Mouse (Mus musculus) urinary bladder, postnatal 14 days (tissue): Measurements from ENCODE around the gene H2afv.
"Not testable (repeated sequence)": the region's sequence is repeated elsewhere in the genome, so short reads cannot be mapped to it uniquely, and the experiment has no call there.

ENCODE experiments used
- DNase-seq: peaks from one replicate; pipeline ENCODE4 v3.0.0; 2021; ENCODE audit warnings: low spot score

The H2afv gene

GRCm38 (mm10) chr11:6468541-6468940, 24.3 kb upstream of the H2afv start:
- no peak for DNase-seq

GRCm38 (mm10) chr11:6465122-6465521, 20.9 kb upstream of the H2afv start:
- peak; percentile 67 for DNase-seq

GRCm38 (mm10) chr11:6463159-6463837, 19.1 kb upstream of the H2afv start:
- no peak for DNase-seq

GRCm38 (mm10) chr11:6456083-6456482, 11.8 kb upstream of the H2afv start:
- no peak for DNase-seq

GRCm38 (mm10) chr11:6448155-6448554, 3.9 kb upstream of the H2afv start:
- DNase-seq, result not testable (repeated sequence)

GRCm38 (mm10) chr11:6447493-6447892, 3.2 kb upstream of the H2afv start:
- DNase-seq, result no peak

- DNase-seq, result no peak
These were observed 1.7 kb upstream of the H2afv start for GRCm38 (mm10) chr11:6445951-6446350.

GRCm38 (mm10) chr11:6445441-6445840, 1.2 kb upstream of the H2afv start:
- DNase-seq, result no peak

- DNase-seq, result no peak
These were observed 541 bp downstream of the H2afv start for GRCm38 (mm10) chr11:6443727-6444076.

- DNase-seq, result no peak
These were observed 1.1 kb downstream of the H2afv start for GRCm38 (mm10) chr11:6443102-6443501.

- no peak for DNase-seq
These were observed 1.7 kb downstream of the H2afv start for GRCm38 (mm10) chr11:6442566-6442965.

GRCm38 (mm10) chr11:6440171-6440570, 4.1 kb downstream of the H2afv start:
- no peak for DNase-seq

GRCm38 (mm10) chr11:6437667-6438066, 6.6 kb downstream of the H2afv start:
- no peak for DNase-seq

GRCm38 (mm10) chr11:6436442-6436841, 7.8 kb downstream of the H2afv start:
- peak; percentile 52 for DNase-seq

- DNase-seq, result no peak
These were observed 14.1 kb downstream of the H2afv start for GRCm38 (mm10) chr11:6430186-6430585.

GRCm38 (mm10) chr11:6420722-6421350, 23.4 kb downstream of the H2afv start:
- DNase-seq, result no peak

- DNase-seq, result no peak
These were observed 23.9 kb downstream of the H2afv start for GRCm38 (mm10) chr11:6420283-6420703.

GRCm38 (mm10) chr11:6419156-6419555, 25.1 kb downstream of the H2afv start:
- DNase-seq, result not testable (repeated sequence)

- no peak for DNase-seq
These were observed 25.5 kb downstream of the H2afv start for GRCm38 (mm10) chr11:6418751-6419150.

- no peak for DNase-seq
These were observed 26.8 kb downstream of the H2afv start for GRCm38 (mm10) chr11:6417490-6417889.

GRCm38 (mm10) chr11:6417069-6417468, 27.2 kb downstream of the H2afv start:
- no peak for DNase-seq

- peak; percentile 87 for DNase-seq
These were observed 27.7 kb downstream of the H2afv start for GRCm38 (mm10) chr11:6416405-6417034.
